Mouse (Mus musculus): ENCODE results near the gene E330009J07Rik. TPM values are rescaled to one million over a fixed set of nuclear protein-coding genes. Genes with fewer than 3 reads are reported as not detected.

The E330009J07Rik gene
- polyA plus RNA-seq, 1 experiment from 2014 or later: 11.0 TPM

- TF ChIP-seq EP300 (optimal IDR thresholded peaks at IDR 0.05) (no peak), CTCF (IDR thresholded peaks at IDR 0.05; ENCODE audit: low read depth) (no peak)
- no peak for DNase-seq (ENCODE audit: low spot score)
- ATAC-seq (ENCODE audit: low FRiP score, low TSS enrichment): no peak
These were observed 3.8 kb upstream of the E330009J07Rik start for GRCm38 (mm10) chr6:40439731-40440130.

GRCm38 (mm10) chr6:40438936-40439335 lies 3.0 kb upstream of the E330009J07Rik start, which contains the start of gene Wee2:
Wee2 (plus strand) TSS chr6:40439088.
- Histone ChIP-seq H3K9ac (ENCODE audit: low read length) (no peak within 1 kb of the TSS), H3K4me2 (replicated peaks; ENCODE audit: low read depth) (no peak within 1 kb of the TSS), H3K9me3 (ENCODE audit: control insufficient read depth, low read length) (no peaks in the 10 kb centered on the region), H3K27ac (replicated peaks) (no peak within 1 kb of the TSS), H3K27me3 (ENCODE audit: control insufficient read depth, insufficient read depth, low read length) (no peaks in the 10 kb centered on the region), H3K36me3 (ENCODE audit: control insufficient read depth, insufficient read depth, low read length) (no peaks in the 10 kb centered on the region), H3K4me3 (ENCODE audit: low read depth, low read length) (no peak within 1 kb of the TSS), H3K4me1 (replicated peaks; ENCODE audit: control insufficient read depth, insufficient read depth) (no peaks in the 10 kb centered on the region)
- no peak for TF ChIP-seq EP300 (optimal IDR thresholded peaks at IDR 0.05)
- TF ChIP-seq CTCF (IDR thresholded peaks at IDR 0.05; ENCODE audit: low read depth): no peak
- no peak for DNase-seq (ENCODE audit: low spot score)
- 69% methylated on average over 5 of the region's 5 CpGs for WGBS
- no peak for ATAC-seq (ENCODE audit: low FRiP score, low TSS enrichment)

More at GRCm38 (mm10) chr6:40439731-40440130, 3.8 kb upstream of the E330009J07Rik start:
- Histone ChIP-seq H3K9me3 (ENCODE audit: control insufficient read depth, low read length) (no peaks in the 10 kb centered on the region), H3K4me3 (ENCODE audit: low read depth, low read length) (no peak overlapping the region), H3K4me1 (replicated peaks; ENCODE audit: control insufficient read depth, insufficient read depth) (no peaks in the 10 kb centered on the region), H3K27me3 (ENCODE audit: control insufficient read depth, insufficient read depth, low read length) (no peaks in the 10 kb centered on the region), H3K9ac (ENCODE audit: low read length) (no peak overlapping the region), H3K27ac (replicated peaks) (no peak overlapping the region), H3K4me2 (replicated peaks; ENCODE audit: low read depth) (no peak overlapping the region), H3K36me3 (ENCODE audit: control insufficient read depth, insufficient read depth, low read length) (no peaks in the 10 kb centered on the region)
- WGBS: 42% methylated on average over 12 of the region's 12 CpGs

- 2% methylated on average over 56 of the region's 72 CpGs for WGBS
These were observed 536 bp downstream of the E330009J07Rik start for GRCm38 (mm10) chr6:40435151-40436046.

GRCm38 (mm10) chr6:40434697-40435096 lies 1.2 kb downstream of the E330009J07Rik start:
- Histone ChIP-seq H3K36me3 (ENCODE audit: control insufficient read depth, insufficient read depth, low read length) (no peaks in the 10 kb centered on the region), H3K4me2 (replicated peaks; ENCODE audit: low read depth) (peak overlapping the region; percentile 95), H3K9me3 (ENCODE audit: control insufficient read depth, low read length) (no peaks in the 10 kb centered on the region), H3K9ac (ENCODE audit: low read length) (peak overlapping the region; percentile 79), H3K4me3 (ENCODE audit: low read depth, low read length) (peak overlapping the region; percentile 88), H3K4me1 (replicated peaks; ENCODE audit: control insufficient read depth, insufficient read depth) (no peaks in the 10 kb centered on the region), H3K27ac (replicated peaks) (no peak overlapping the region), H3K27me3 (ENCODE audit: control insufficient read depth, insufficient read depth, low read length) (no peaks in the 10 kb centered on the region)
- no peak for ATAC-seq (ENCODE audit: low FRiP score, low TSS enrichment)
- no peak for DNase-seq (ENCODE audit: low spot score)
- TF ChIP-seq CTCF (IDR thresholded peaks at IDR 0.05; ENCODE audit: low read depth) (no peak), EP300 (optimal IDR thresholded peaks at IDR 0.05) (no peak)
- WGBS: 19% methylated on average over 7 of the region's 7 CpGs

More at GRCm38 (mm10) chr6:40435151-40436046, 536 bp downstream of the E330009J07Rik start:
- DNase-seq (ENCODE audit: low spot score): peak; percentile 46
- Histone ChIP-seq H3K9ac (ENCODE audit: low read length) (peak overlapping the region; percentile 79), H3K4me2 (replicated peaks; ENCODE audit: low read depth) (peak overlapping the region; percentile 95), H3K4me1 (replicated peaks; ENCODE audit: control insufficient read depth, insufficient read depth) (no peaks in the 10 kb centered on the region), H3K9me3 (ENCODE audit: control insufficient read depth, low read length) (no peaks in the 10 kb centered on the region), H3K36me3 (ENCODE audit: control insufficient read depth, insufficient read depth, low read length) (no peaks in the 10 kb centered on the region), H3K27ac (replicated peaks) (peak overlapping the region; percentile 45), H3K27me3 (ENCODE audit: control insufficient read depth, insufficient read depth, low read length) (no peaks in the 10 kb centered on the region), H3K4me3 (ENCODE audit: low read depth, low read length) (peak overlapping the region; percentile 88)
- ATAC-seq (ENCODE audit: low FRiP score, low TSS enrichment): no peak; the same call in 1 of the 2 replicates
- TF ChIP-seq CTCF (IDR thresholded peaks at IDR 0.05; ENCODE audit: low read depth): peak; percentile 38; the same call in 1 of the 2 replicates
- no peak for TF ChIP-seq EP300 (optimal IDR thresholded peaks at IDR 0.05)

- DNase-seq (ENCODE audit: low spot score) (no peak), ATAC-seq (ENCODE audit: low FRiP score, low TSS enrichment) (no peak)
- Histone ChIP-seq H3K9me3 (ENCODE audit: control insufficient read depth, low read length) (no peaks in the 10 kb centered on the region), H3K27me3 (ENCODE audit: control insufficient read depth, insufficient read depth, low read length) (no peaks in the 10 kb centered on the region), H3K4me3 (ENCODE audit: low read depth, low read length) (no peak overlapping the region), H3K9ac (ENCODE audit: low read length) (no peak overlapping the region), H3K4me1 (replicated peaks; ENCODE audit: control insufficient read depth, insufficient read depth) (no peaks in the 10 kb centered on the region), H3K27ac (replicated peaks) (no peak overlapping the region), H3K4me2 (replicated peaks; ENCODE audit: low read depth) (no peak overlapping the region), H3K36me3 (ENCODE audit: control insufficient read depth, insufficient read depth, low read length) (no peaks in the 10 kb centered on the region)
- 86% methylated on average over 17 of the region's 17 CpGs for WGBS
- TF ChIP-seq EP300 (optimal IDR thresholded peaks at IDR 0.05) (no peak), CTCF (IDR thresholded peaks at IDR 0.05; ENCODE audit: low read depth) (no peak)
These were observed 3.3 kb downstream of the E330009J07Rik start for GRCm38 (mm10) chr6:40432346-40433275.
